Mouse (Mus musculus) left cerebral cortex, adult 2 months (tissue): ENCODE measurements around the gene Fn1. TPM values are rescaled to one million over a fixed set of nuclear protein-coding genes. Genes with fewer than 3 reads are reported as not detected.

Source experiments
- DNase-seq, 2 experiments: peaks; one replicate each; pipeline ENCODE4 v3.0.0; 2021 to 2022; ENCODE audit warnings: low spot score in 2 of 2, mixed read lengths in 1 of 2; ENCODE audit errors: extremely low spot score in 1 of 2
- H3K27ac ChIP-seq: fragments of 200-600 bp; 2 replicates; pipeline ENCODE4 v1.8.1; 2022
- H3K4me3 ChIP-seq: fragments of 200-600 bp; 2 replicates; pipeline ENCODE4 v1.8.1; 2022
- CTCF ChIP-seq: fragments of 200-600 bp; IDR thresholded peaks from 2 replicates; pipeline ENCODE4 v1.8.1; 2022; ENCODE audit warnings: antibody characterized with exemption, mild to moderate bottlenecking, moderate library complexity
- intact Hi-C: fragments of 180-260 bp; cut with DNase I; formaldehyde crosslinking; loops from one replicate; pipeline ENCODE4 v1.15.1; 2025
- long read RNA-seq, 2 experiments: library from polyadenylated mRNA; stranded (forward); transcript quantifications; one replicate each; pipeline ENCODE4 v2.0.0; 2021; ENCODE audit warnings: borderline mapping rate in 2 of 2
- total RNA-seq, 2 experiments: library from RNA; stranded (reverse); gene quantifications; 2 replicates each; pipeline ENCODE4 v1.2.3; 2021

Fn1 gene
- total RNA-seq, result 10 to 100 TPM; 40.8 to 52.0 TPM
- long read RNA-seq, experiment 1, full-length matches to known transcripts, result 17 of 42 reads
- long read RNA-seq, experiment 1, partial matches to known transcripts, result 16 of 42 reads
- long read RNA-seq, experiment 1, other reads (novel, unspliced or antisense), result 9 of 42 reads
- long read RNA-seq, experiment 2, full-length matches to known transcripts, result 25 of 46 reads
- long read RNA-seq, experiment 2, partial matches to known transcripts, result 14 of 46 reads
- long read RNA-seq, experiment 2, other reads (novel, unspliced or antisense), result 7 of 46 reads

- TF ChIP-seq CTCF, result no peak
These were observed at the start of gene Fn1 for GRCm38 (mm10) chr1:71652551-71653399. TSS of gene Fn1 (minus strand) at chr1:71653200.

GRCm38 (mm10) chr1:71696093-71696492 lies 43.1 kb upstream of the Fn1 start:
- no peak for TF ChIP-seq CTCF
- intact Hi-C loops, result no loop called here
- no peak for DNase-seq
- H3K27ac ChIP-seq, result no peak overlapping the region
- no peak overlapping the region for H3K4me3 ChIP-seq

More at GRCm38 (mm10) chr1:71652551-71653399, at the start of gene Fn1:
- DNase-seq, result peak; percentile 52
- peak within 1 kb of the TSS; percentile 59 for H3K4me3 ChIP-seq
- intact Hi-C loops, result no loop called here
- H3K27ac ChIP-seq, result peak within 1 kb of the TSS; percentile 36

- no peak overlapping the region for H3K27ac ChIP-seq
- no peak overlapping the region for H3K4me3 ChIP-seq
- DNase-seq, result no peak
- intact Hi-C loops, result no loop called here
- no peak for TF ChIP-seq CTCF
These were observed 38.7 kb upstream of the Fn1 start for GRCm38 (mm10) chr1:71691472-71692277.

- intact Hi-C loops, result no loop called here
- no peak for DNase-seq
- Histone ChIP-seq H3K27ac (no peak overlapping the region), H3K4me3 (no peak overlapping the region)
- no peak for TF ChIP-seq CTCF
These were observed 35.9 kb upstream of the Fn1 start for GRCm38 (mm10) chr1:71688926-71689303.

- no peak overlapping the region for H3K4me3 ChIP-seq
- DNase-seq, result no peak
- TF ChIP-seq CTCF, result no peak
- H3K27ac ChIP-seq, result no peak overlapping the region
- intact Hi-C loops, result no loop called here
These were observed 35.4 kb upstream of the Fn1 start for GRCm38 (mm10) chr1:71688272-71688925.

- Histone ChIP-seq H3K27ac (no peak overlapping the region), H3K4me3 (no peak overlapping the region)
- no peak for DNase-seq
- intact Hi-C loops, result no loop called here
- TF ChIP-seq CTCF, result no peak
These were observed 33.8 kb upstream of the Fn1 start for GRCm38 (mm10) chr1:71686791-71687190.

- no peak for DNase-seq
- Histone ChIP-seq H3K27ac (no peak overlapping the region), H3K4me3 (no peak overlapping the region)
- intact Hi-C loops, result no loop called here
- TF ChIP-seq CTCF, result no peak
These were observed 30.7 kb upstream of the Fn1 start for GRCm38 (mm10) chr1:71683736-71684135.

- H3K27ac ChIP-seq, result no peak overlapping the region
- no peak for TF ChIP-seq CTCF
- no peak for DNase-seq
- intact Hi-C loops, result no loop called here
- H3K4me3 ChIP-seq, result no peak overlapping the region
These were observed 29.3 kb upstream of the Fn1 start for GRCm38 (mm10) chr1:71682194-71682715.

- no peak for DNase-seq
- Histone ChIP-seq H3K4me3 (no peak overlapping the region), H3K27ac (no peak overlapping the region)
- TF ChIP-seq CTCF, result no peak
- intact Hi-C loops, result no loop called here
These were observed 28.3 kb upstream of the Fn1 start for GRCm38 (mm10) chr1:71681306-71681705.

GRCm38 (mm10) chr1:71680046-71680672 lies 27.2 kb upstream of the Fn1 start:
- no peak for DNase-seq
- no peak overlapping the region for H3K4me3 ChIP-seq
- TF ChIP-seq CTCF, result no peak
- intact Hi-C loops, result no loop called here
- no peak overlapping the region for H3K27ac ChIP-seq

GRCm38 (mm10) chr1:71675420-71675819 lies 22.4 kb upstream of the Fn1 start:
- intact Hi-C loops, result loop anchor here (10.0 kb wide), 1 partner anchor 449 kb away; no protein-coding TSS in a partner anchor
- no peak overlapping the region for H3K4me3 ChIP-seq
- DNase-seq, result no peak
- no peak overlapping the region for H3K27ac ChIP-seq
- peak; percentile 45 for TF ChIP-seq CTCF
